Mouse (Mus musculus): ENCODE measurements at regions not wholly inside any gene's neighbourhood (a gene's known extent, or its start where the extent isn't known, plus 50 kb on each side); places are given as distances from the start of the nearest gene placed in this dataset.

- ATAC-seq = no peak
Measured at GRCm38 (mm10) chr13:102380667-102381066, 312.7 kb upstream of the Cd180 start.

GRCm38 (mm10) chr13:102391911-102392310 lies 301.4 kb upstream of the Cd180 start:
- no peaks in the 10 kb centered on the region for H3K4me1 ChIP-seq
- H3K36me3 ChIP-seq = no peaks in the 10 kb centered on the region
- H3K27me3 ChIP-seq (replicated peaks) = no peaks in the 10 kb centered on the region
- H3K9me3 ChIP-seq (replicated peaks) = no peaks in the 10 kb centered on the region
- 55% methylated on average over 2 of the region's 2 CpGs for WGBS (ENCODE audit: insufficient replicate concordance)
- H3K4me3 ChIP-seq = no peak overlapping the region
- H3K9ac ChIP-seq = no peak overlapping the region
- no peak for ATAC-seq
- no peak overlapping the region for H3K4me2 ChIP-seq
- no peak overlapping the region for H3K27ac ChIP-seq

More at GRCm38 (mm10) chr13:102380667-102381066, 312.7 kb upstream of the Cd180 start:
- Histone ChIP-seq H3K4me1 (no peaks in the 10 kb centered on the region), H3K27me3 (replicated peaks) (no peaks in the 10 kb centered on the region), H3K4me3 (no peak overlapping the region), H3K27ac (no peak overlapping the region), H3K36me3 (no peaks in the 10 kb centered on the region), H3K9me3 (replicated peaks) (no peaks in the 10 kb centered on the region), H3K9ac (no peak overlapping the region), H3K4me2 (no peak overlapping the region)
- WGBS (ENCODE audit: insufficient replicate concordance) = 42% methylated on average over 2 of the region's 2 CpGs

GRCm38 (mm10) chr13:102392868-102393661 lies 300.3 kb upstream of the Cd180 start:
- H3K9ac ChIP-seq = no peak overlapping the region
- no peaks in the 10 kb centered on the region for H3K9me3 ChIP-seq (replicated peaks)
- no peak for ATAC-seq
- H3K4me2 ChIP-seq = no peak overlapping the region
- WGBS (ENCODE audit: insufficient replicate concordance) = 52% methylated on average over 10 of the region's 10 CpGs
- no peaks in the 10 kb centered on the region for H3K27me3 ChIP-seq (replicated peaks)
- no peaks in the 10 kb centered on the region for H3K4me1 ChIP-seq
- H3K4me3 ChIP-seq = no peak overlapping the region
- no peak overlapping the region for H3K27ac ChIP-seq
- no peaks in the 10 kb centered on the region for H3K36me3 ChIP-seq

GRCm38 (mm10) chr13:102393662-102393970 lies 299.7 kb upstream of the Cd180 start:
- no peaks in the 10 kb centered on the region for H3K27me3 ChIP-seq (replicated peaks)
- ATAC-seq = no peak
- H3K4me1 ChIP-seq = no peaks in the 10 kb centered on the region
- no peak overlapping the region for H3K4me3 ChIP-seq
- H3K9ac ChIP-seq = no peak overlapping the region
- H3K27ac ChIP-seq = no peak overlapping the region
- no peaks in the 10 kb centered on the region for H3K9me3 ChIP-seq (replicated peaks)
- no peaks in the 10 kb centered on the region for H3K36me3 ChIP-seq
- 66% methylated on average over 2 of the region's 2 CpGs for WGBS (ENCODE audit: insufficient replicate concordance)
- no peak overlapping the region for H3K4me2 ChIP-seq

- Histone ChIP-seq H3K36me3 (no peaks in the 10 kb centered on the region), H3K4me2 (no peak overlapping the region), H3K27ac (no peak overlapping the region), H3K9ac (no peak overlapping the region), H3K4me3 (no peak overlapping the region), H3K4me1 (no peaks in the 10 kb centered on the region), H3K9me3 (replicated peaks) (no peaks in the 10 kb centered on the region), H3K27me3 (replicated peaks) (no peaks in the 10 kb centered on the region)
- ATAC-seq = no peak
- 71% methylated on average over 3 of the region's 3 CpGs for WGBS (ENCODE audit: insufficient replicate concordance)
Measured at GRCm38 (mm10) chr13:102394057-102394456, 299.3 kb upstream of the Cd180 start.

- Histone ChIP-seq H3K36me3 (no peaks in the 10 kb centered on the region), H3K27me3 (replicated peaks) (no peaks in the 10 kb centered on the region), H3K4me1 (no peaks in the 10 kb centered on the region), H3K9ac (no peak overlapping the region), H3K4me3 (no peak overlapping the region), H3K4me2 (no peak overlapping the region), H3K9me3 (replicated peaks) (no peaks in the 10 kb centered on the region), H3K27ac (no peak overlapping the region)
- ATAC-seq = no peak
- 75% methylated on average over 4 of the region's 4 CpGs for WGBS (ENCODE audit: insufficient replicate concordance)
Measured at GRCm38 (mm10) chr13:102397411-102397810, 295.9 kb upstream of the Cd180 start.

- Histone ChIP-seq H3K4me1 (no peaks in the 10 kb centered on the region), H3K4me2 (no peak overlapping the region), H3K36me3 (no peaks in the 10 kb centered on the region), H3K27ac (no peak overlapping the region), H3K4me3 (no peak overlapping the region), H3K27me3 (replicated peaks) (no peaks in the 10 kb centered on the region), H3K9me3 (replicated peaks) (no peaks in the 10 kb centered on the region), H3K9ac (no peak overlapping the region)
- 72% methylated on average over 4 of the region's 4 CpGs for WGBS (ENCODE audit: insufficient replicate concordance)
- ATAC-seq = no peak
Measured at GRCm38 (mm10) chr13:102411840-102412239, 281.5 kb upstream of the Cd180 start.

- no peak overlapping the region for H3K9ac ChIP-seq
- WGBS (ENCODE audit: insufficient replicate concordance) = 48% methylated on average over 3 of the region's 3 CpGs
- no peak for ATAC-seq
- H3K4me3 ChIP-seq = no peak overlapping the region
- no peaks in the 10 kb centered on the region for H3K36me3 ChIP-seq
- H3K9me3 ChIP-seq (replicated peaks) = no peaks in the 10 kb centered on the region
- H3K4me1 ChIP-seq = no peaks in the 10 kb centered on the region
- H3K27me3 ChIP-seq (replicated peaks) = no peaks in the 10 kb centered on the region
- no peak overlapping the region for H3K27ac ChIP-seq
- H3K4me2 ChIP-seq = no peak overlapping the region
Measured at GRCm38 (mm10) chr13:102434372-102434954, 258.9 kb upstream of the Cd180 start.

- H3K27ac ChIP-seq = no peak overlapping the region
- no peaks in the 10 kb centered on the region for H3K4me1 ChIP-seq
- H3K27me3 ChIP-seq (replicated peaks) = no peaks in the 10 kb centered on the region
- H3K4me2 ChIP-seq = no peak overlapping the region
- ATAC-seq = no peak
- no peaks in the 10 kb centered on the region for H3K36me3 ChIP-seq
- H3K4me3 ChIP-seq = no peak overlapping the region
- no peaks in the 10 kb centered on the region for H3K9me3 ChIP-seq (replicated peaks)
- H3K9ac ChIP-seq = no peak overlapping the region
- WGBS (ENCODE audit: insufficient replicate concordance) = 45% methylated on average over 2 of the region's 2 CpGs
Measured at GRCm38 (mm10) chr13:102442676-102443075, 250.7 kb upstream of the Cd180 start.

GRCm38 (mm10) chr13:102447310-102447709 lies 246.0 kb upstream of the Cd180 start:
- Histone ChIP-seq H3K4me3 (no peak overlapping the region), H3K27ac (no peak overlapping the region), H3K4me1 (no peaks in the 10 kb centered on the region), H3K9me3 (replicated peaks) (no peaks in the 10 kb centered on the region), H3K4me2 (no peak overlapping the region), H3K36me3 (no peaks in the 10 kb centered on the region), H3K27me3 (replicated peaks) (no peaks in the 10 kb centered on the region), H3K9ac (no peak overlapping the region)
- no peak for ATAC-seq
- 73% methylated on average over 5 of the region's 5 CpGs for WGBS (ENCODE audit: insufficient replicate concordance)

GRCm38 (mm10) chr13:102449416-102450121 lies 243.8 kb upstream of the Cd180 start:
- ATAC-seq = no peak
- Histone ChIP-seq H3K4me3 (no peak overlapping the region), H3K4me1 (no peaks in the 10 kb centered on the region), H3K27ac (no peak overlapping the region), H3K4me2 (no peak overlapping the region), H3K27me3 (replicated peaks) (no peaks in the 10 kb centered on the region), H3K9me3 (replicated peaks) (no peaks in the 10 kb centered on the region), H3K9ac (no peak overlapping the region), H3K36me3 (no peaks in the 10 kb centered on the region)
- 59% methylated on average over 8 of the region's 8 CpGs for WGBS (ENCODE audit: insufficient replicate concordance)

GRCm38 (mm10) chr13:102451176-102451575 lies 242.2 kb upstream of the Cd180 start:
- Histone ChIP-seq H3K4me3 (no peak overlapping the region), H3K9me3 (replicated peaks) (no peaks in the 10 kb centered on the region), H3K27me3 (replicated peaks) (no peaks in the 10 kb centered on the region), H3K9ac (no peak overlapping the region), H3K36me3 (no peaks in the 10 kb centered on the region), H3K4me2 (no peak overlapping the region), H3K4me1 (no peaks in the 10 kb centered on the region), H3K27ac (no peak overlapping the region)
- no peak for ATAC-seq
- 64% methylated on average over 7 of the region's 7 CpGs for WGBS (ENCODE audit: insufficient replicate concordance)

All from liver, embryonic 12.5 days (tissue).